Mouse (Mus musculus): ENCODE measurements around the gene Sprr2k. TPM values are rescaled to one million over a fixed set of nuclear protein-coding genes. Genes with fewer than 3 reads are reported as not detected.
"Not testable (repeated sequence)": the region's sequence is repeated elsewhere in the genome, so short reads cannot be mapped to it uniquely, and the experiment has no call there.

The Sprr2k gene
- polyA plus RNA-seq, 1 experiment from 2014 or later, result 2.8 TPM

GRCm38 (mm10) chr3:92458620-92459019, 26.2 kb downstream of the Sprr2k start, which contains the start of gene Sprr3:
Gene Sprr3 (minus strand): TSS chr3:92458720.
- Histone ChIP-seq H3K4me2 (ENCODE audit: low read depth, low read length) (no peak within 1 kb of the TSS), H3K4me1 (ENCODE audit: control insufficient read depth, insufficient read depth, low read length) (no peaks in the 10 kb centered on the region), H3K36me3 (ENCODE audit: control insufficient read depth, insufficient read depth, low read length) (no peaks in the 10 kb centered on the region), H3K27me3 (ENCODE audit: control insufficient read depth, insufficient read depth, low read length) (no peaks in the 10 kb centered on the region), H3K27ac (ENCODE audit: low read length) (no peak within 1 kb of the TSS), H3K9me3 (replicated peaks; ENCODE audit: control insufficient read depth, low read length) (no peaks in the 10 kb centered on the region), H3K4me3 (replicated peaks; ENCODE audit: low read length) (no peak within 1 kb of the TSS), H3K9ac (ENCODE audit: low read length) (no peak within 1 kb of the TSS)
- ATAC-seq (ENCODE audit: insufficient read depth, low FRiP score), result no peak
- 52% methylated on average over 2 of the region's 2 CpGs for WGBS

GRCm38 (mm10) chr3:92466576-92466975, 34.2 kb downstream of the Sprr2k start:
- H3K27ac ChIP-seq (ENCODE audit: low read length), result no peak overlapping the region
- WGBS, result 62% methylated on average over 1 of the region's 1 CpGs
- no peaks in the 10 kb centered on the region for H3K27me3 ChIP-seq (ENCODE audit: control insufficient read depth, insufficient read depth, low read length)
- no peak for ATAC-seq (ENCODE audit: insufficient read depth, low FRiP score)
- no peaks in the 10 kb centered on the region for H3K4me1 ChIP-seq (ENCODE audit: control insufficient read depth, insufficient read depth, low read length)
- no peak overlapping the region for H3K4me3 ChIP-seq (replicated peaks; ENCODE audit: low read length)
- H3K36me3 ChIP-seq (ENCODE audit: control insufficient read depth, insufficient read depth, low read length), result no peaks in the 10 kb centered on the region
- no peak overlapping the region for H3K9ac ChIP-seq (ENCODE audit: low read length)
- H3K4me2 ChIP-seq (ENCODE audit: low read depth, low read length), result no peak overlapping the region
- H3K9me3 ChIP-seq (replicated peaks; ENCODE audit: control insufficient read depth, low read length), result no peaks in the 10 kb centered on the region

DNA sequence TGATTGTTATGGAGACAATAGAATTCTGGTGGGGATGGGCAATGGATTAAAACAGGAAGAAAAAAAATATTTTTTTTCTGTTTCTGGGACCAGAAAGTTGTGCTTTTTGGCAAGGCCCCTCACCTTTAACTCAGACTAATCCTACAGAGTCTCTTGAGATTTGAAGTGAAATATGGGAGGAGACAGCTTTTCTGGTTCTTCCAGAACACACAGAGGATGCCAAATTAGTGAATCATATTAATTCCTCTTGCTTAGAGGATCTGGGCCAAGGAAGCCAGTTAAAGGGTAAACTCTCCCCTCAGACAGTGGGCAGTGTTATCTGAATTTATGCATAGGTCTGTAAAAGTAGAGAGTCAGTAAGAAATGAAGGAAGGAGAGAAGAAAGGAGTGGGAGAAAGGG, 35.0 kb downstream of the Sprr2k start:
- no peaks in the 10 kb centered on the region for H3K9me3 ChIP-seq (replicated peaks; ENCODE audit: control insufficient read depth, low read length)
- ATAC-seq (ENCODE audit: insufficient read depth, low FRiP score), result no peak
- H3K27me3 ChIP-seq (ENCODE audit: control insufficient read depth, insufficient read depth, low read length), result no peaks in the 10 kb centered on the region
- H3K4me3 ChIP-seq (replicated peaks; ENCODE audit: low read length), result no peak overlapping the region
- no peaks in the 10 kb centered on the region for H3K4me1 ChIP-seq (ENCODE audit: control insufficient read depth, insufficient read depth, low read length)
- H3K36me3 ChIP-seq (ENCODE audit: control insufficient read depth, insufficient read depth, low read length), result no peaks in the 10 kb centered on the region
- H3K27ac ChIP-seq (ENCODE audit: low read length), result no peak overlapping the region
- H3K9ac ChIP-seq (ENCODE audit: low read length), result no peak overlapping the region
- no peak overlapping the region for H3K4me2 ChIP-seq (ENCODE audit: low read depth, low read length)

GRCm38 (mm10) chr3:92470111-92470510, 37.7 kb downstream of the Sprr2k start:
- WGBS, result 79% methylated on average over 2 of the region's 2 CpGs
- no peak for ATAC-seq (ENCODE audit: insufficient read depth, low FRiP score)
- H3K27ac ChIP-seq (ENCODE audit: low read length), result no peak overlapping the region
- H3K4me1 ChIP-seq (ENCODE audit: control insufficient read depth, insufficient read depth, low read length), result no peaks in the 10 kb centered on the region
- no peak overlapping the region for H3K4me2 ChIP-seq (ENCODE audit: low read depth, low read length)
- no peaks in the 10 kb centered on the region for H3K9me3 ChIP-seq (replicated peaks; ENCODE audit: control insufficient read depth, low read length)
- H3K27me3 ChIP-seq (ENCODE audit: control insufficient read depth, insufficient read depth, low read length), result no peaks in the 10 kb centered on the region
- no peaks in the 10 kb centered on the region for H3K36me3 ChIP-seq (ENCODE audit: control insufficient read depth, insufficient read depth, low read length)
- H3K4me3 ChIP-seq (replicated peaks; ENCODE audit: low read length), result no peak overlapping the region
- no peak overlapping the region for H3K9ac ChIP-seq (ENCODE audit: low read length)

GRCm38 (mm10) chr3:92481249-92481648, 48.9 kb downstream of the Sprr2k start:
- not testable (repeated sequence) for H3K4me2 ChIP-seq (ENCODE audit: low read depth, low read length); H3K27me3 ChIP-seq (ENCODE audit: control insufficient read depth, insufficient read depth, low read length); H3K36me3 ChIP-seq (ENCODE audit: control insufficient read depth, insufficient read depth, low read length); H3K4me1 ChIP-seq (ENCODE audit: control insufficient read depth, insufficient read depth, low read length); H3K9me3 ChIP-seq (replicated peaks; ENCODE audit: control insufficient read depth, low read length); ATAC-seq (ENCODE audit: insufficient read depth, low FRiP score); H3K4me3 ChIP-seq (replicated peaks; ENCODE audit: low read length); H3K9ac ChIP-seq (ENCODE audit: low read length); H3K27ac ChIP-seq (ENCODE audit: low read length)

Other genes with a start within 250 kb of the Sprr2k start
- 33.7 and 51.7 TPM in 2 replicates for gene Sprr2a1, start 216.8 kb upstream of the Sprr2k start, polyA plus RNA-seq (2015; fragmentation: Nextera tagmentation; extraction: Ambion mirVana)
- gene Sprr2a2, start 216.7 kb upstream of the Sprr2k start, polyA plus RNA-seq (2015; fragmentation: Nextera tagmentation; extraction: Ambion mirVana), result 2,249 and 3,769 TPM in 2 replicates
- 142 and 237 TPM in 2 replicates for gene Sprr2a3, start 147.2 kb upstream of the Sprr2k start, polyA plus RNA-seq (2015; fragmentation: Nextera tagmentation; extraction: Ambion mirVana)
- not detected in 2 replicates for gene Sprr2b, start 116.0 kb upstream of the Sprr2k start, polyA plus RNA-seq (2015; fragmentation: Nextera tagmentation; extraction: Ambion mirVana)
- gene Sprr2d, start 93.4 kb upstream of the Sprr2k start, polyA plus RNA-seq (2015; fragmentation: Nextera tagmentation; extraction: Ambion mirVana), result 2.1 and 3.2 TPM in 2 replicates
- gene Sprr2e, start 80.4 kb upstream of the Sprr2k start, polyA plus RNA-seq (2015; fragmentation: Nextera tagmentation; extraction: Ambion mirVana), result not detected in 2 replicates
- not detected in 2 replicates for gene Sprr2f, start 67.4 kb upstream of the Sprr2k start, polyA plus RNA-seq (2015; fragmentation: Nextera tagmentation; extraction: Ambion mirVana)
- gene Sprr2h, start 46.9 kb upstream of the Sprr2k start, polyA plus RNA-seq (2015; fragmentation: Nextera tagmentation; extraction: Ambion mirVana), result 0.39 and 1.3 TPM in 2 replicates
- gene Sprr2i, start 24.6 kb upstream of the Sprr2k start, polyA plus RNA-seq (2015; fragmentation: Nextera tagmentation; extraction: Ambion mirVana), result 4.6 and 10.6 TPM in 2 replicates
- 2.6 and 7.0 TPM in 2 replicates for gene Sprr2j-ps, start 14.5 kb upstream of the Sprr2k start, polyA plus RNA-seq (2015; fragmentation: Nextera tagmentation; extraction: Ambion mirVana)
- 8.0 and 17.2 TPM in 2 replicates for gene Gm9774, start 3.2 kb upstream of the Sprr2k start, polyA plus RNA-seq (2015; fragmentation: Nextera tagmentation; extraction: Ambion mirVana)
- 3.8 and 9.8 TPM in 2 replicates for gene Sprr1b, start 6.2 kb downstream of the Sprr2k start, polyA plus RNA-seq (2015; fragmentation: Nextera tagmentation; extraction: Ambion mirVana)
- 354 and 827 TPM in 2 replicates for gene Sprr3, start 26.1 kb downstream of the Sprr2k start, polyA plus RNA-seq (2015; fragmentation: Nextera tagmentation; extraction: Ambion mirVana)
- 466 and 940 TPM in 2 replicates for gene Sprr1a, start 53.3 kb downstream of the Sprr2k start, polyA plus RNA-seq (2015; fragmentation: Nextera tagmentation; extraction: Ambion mirVana)
- not detected in 2 replicates for gene Sprr4, start 67.9 kb downstream of the Sprr2k start, polyA plus RNA-seq (2015; fragmentation: Nextera tagmentation; extraction: Ambion mirVana)
- gene 2310046K23Rik, start 101.9 kb downstream of the Sprr2k start, polyA plus RNA-seq (2015; fragmentation: Nextera tagmentation; extraction: Ambion mirVana), result not detected in 2 replicates
- gene Ivl, start 141.2 kb downstream of the Sprr2k start, polyA plus RNA-seq (2015; fragmentation: Nextera tagmentation; extraction: Ambion mirVana), result 1.3 and 2.0 TPM in 2 replicates
- 1.4 and 1.7 TPM in 2 replicates for gene Smcp, start 156.4 kb downstream of the Sprr2k start, polyA plus RNA-seq (2015; fragmentation: Nextera tagmentation; extraction: Ambion mirVana)
- not detected in 2 replicates for gene 2210017I01Rik, start 174.9 kb downstream of the Sprr2k start, polyA plus RNA-seq (2015; fragmentation: Nextera tagmentation; extraction: Ambion mirVana)
- gene Lce6a, start 189.1 kb downstream of the Sprr2k start, polyA plus RNA-seq (2015; fragmentation: Nextera tagmentation; extraction: Ambion mirVana), result not detected in 2 replicates
- gene Lce1a1, start 215.7 kb downstream of the Sprr2k start, polyA plus RNA-seq (2015; fragmentation: Nextera tagmentation; extraction: Ambion mirVana), result 0.40 TPM in 1 of 2 replicates, not detected in the other
- gene Lce1b, start 224.3 kb downstream of the Sprr2k start, polyA plus RNA-seq (2015; fragmentation: Nextera tagmentation; extraction: Ambion mirVana), result not detected in 2 replicates
- gene Lce1a2, start 237.7 kb downstream of the Sprr2k start, polyA plus RNA-seq (2015; fragmentation: Nextera tagmentation; extraction: Ambion mirVana), result 0.26 and 0.45 TPM in 2 replicates
- 0.19 TPM in 1 of 2 replicates, not detected in the other for gene Lce1c, start 246.7 kb downstream of the Sprr2k start, polyA plus RNA-seq (2015; fragmentation: Nextera tagmentation; extraction: Ambion mirVana)

Measured in stomach, embryonic 16.5 days (tissue).